Mouse (Mus musculus): ENCODE results near the gene Hdac2.

DNA sequence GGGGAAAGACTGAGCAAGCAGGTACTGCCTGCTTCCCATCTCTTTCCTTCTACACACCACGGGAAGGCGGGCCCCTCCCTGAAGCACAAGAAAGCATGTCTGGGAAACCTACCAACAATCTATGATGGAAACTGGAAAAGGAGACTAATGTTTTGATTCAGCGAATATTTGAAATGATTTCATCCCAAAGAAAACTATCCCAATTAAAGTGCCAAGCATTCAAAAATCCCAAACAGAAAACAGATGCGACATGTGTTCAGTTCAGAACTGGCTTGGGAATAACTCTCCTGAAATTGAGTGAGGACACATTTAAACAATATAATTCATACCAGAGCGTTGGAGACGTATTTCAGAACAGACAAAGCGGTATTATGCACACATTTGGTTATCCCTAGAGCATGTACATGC is 60.8 kb downstream of the Hdac2 start:
- no peak for TF ChIP-seq CTCF (IDR thresholded peaks at IDR 0.05; ENCODE audit: control insufficient read depth, insufficient read depth, low read length)
- no peak for TF ChIP-seq POLR2A (IDR thresholded peaks at IDR 0.05; ENCODE audit: borderline replicate concordance, control insufficient read depth, low read depth, low read length)

Data from bone marrow, adult 2 months (tissue).